Mouse (Mus musculus) lung, embryonic 15.5 days (tissue): ENCODE data around the gene E130309D02Rik. TPM values are rescaled to one million over a fixed set of nuclear protein-coding genes. Genes with fewer than 3 reads are reported as not detected.

Experiments
- ATAC-seq: fragments of 200-750 bp; cut with Nextera tagmentation; 2 replicates; pipeline ENCODE4 v1.8.0; 2017; ENCODE audit warnings: moderate number of reproducible peaks, borderline replicate concordance; ENCODE audit not compliant: low FRiP score, low TSS enrichment; ENCODE audit errors: extremely low read depth
- H3K27ac ChIP-seq: fragments of 300-500 bp; sonication (generic); 2 replicates; pipeline ENCODE4 v1.5.1; 2015; ENCODE audit warnings: moderate library complexity, mild to moderate bottlenecking, inconsistent platforms
- H3K27me3 ChIP-seq: fragments of 300-500 bp; sonication (generic); 2 replicates; pipeline ENCODE4 v1.6.1; 2015; ENCODE audit warnings: inconsistent platforms
- H3K36me3 ChIP-seq: fragments of 300-500 bp; sonication (generic); 2 replicates; pipeline ENCODE4 v1.6.1; 2015; ENCODE audit warnings: inconsistent platforms
- H3K4me1 ChIP-seq: fragments of 300-500 bp; sonication (generic); 2 replicates; pipeline ENCODE4 v1.6.1; 2015; ENCODE audit warnings: inconsistent platforms
- H3K4me2 ChIP-seq: fragments of 300-500 bp; sonication (generic); 2 replicates; pipeline ENCODE4 v1.6.1; 2015; ENCODE audit warnings: inconsistent platforms, mild to moderate bottlenecking, moderate library complexity
- H3K4me3 ChIP-seq: fragments of 300-500 bp; sonication (generic); 2 replicates; pipeline ENCODE4 v1.5.1; 2015; ENCODE audit warnings: mild to moderate bottlenecking, inconsistent platforms
- H3K9ac ChIP-seq: fragments of 300-500 bp; sonication (generic); 2 replicates; pipeline ENCODE4 v1.6.1; 2015; ENCODE audit warnings: inconsistent platforms
- H3K9me3 ChIP-seq: fragments of 300-500 bp; sonication (generic); 2 replicates; pipeline ENCODE4 v1.6.1; 2016; ENCODE audit warnings: inconsistent platforms
- WGBS: fragments of 180-500 bp; shearing (Covaris S2); methylation state at CpG from one replicate; pipeline ENCODE4 v1.1.7; 2015; 5-methylcytosine and 5-hydroxymethylcytosine counted together
- polyA plus RNA-seq: library from polyadenylated mRNA; unstranded; fragments of >200 nt; fragmentation: Nextera tagmentation; extraction: Ambion mirVana; gene quantifications from 2 replicates; pipeline ENCODE4 v1.2.1, GENCODE M21; 2015

The E130309D02Rik gene
- polyA plus RNA-seq, 1 experiment from 2014 or later: 38.4 TPM

DNA sequence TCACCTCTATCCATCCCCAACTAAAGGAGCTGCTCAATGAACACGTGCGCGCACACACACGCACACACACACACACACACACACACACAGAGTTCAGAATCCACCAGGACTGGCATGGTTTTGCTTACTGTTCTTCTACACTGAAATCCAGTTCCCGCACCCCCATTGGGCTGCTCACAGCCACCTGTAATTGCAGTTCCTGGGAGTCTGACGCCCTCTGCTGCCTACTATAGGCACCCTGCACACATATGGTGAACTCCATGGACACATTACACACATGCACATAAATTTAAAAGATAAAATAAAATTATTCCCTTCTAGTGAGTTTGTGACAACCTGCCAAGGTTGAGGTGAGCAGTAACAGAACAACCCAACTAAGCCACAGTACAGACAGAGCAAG is 30.4 kb downstream of the E130309D02Rik start:
- ATAC-seq: no peak
- Histone ChIP-seq H3K9me3 (no peaks in the 10 kb centered on the region), H3K27me3 (peaks cover 67% of the 10 kb centered on the region), H3K9ac (no peak overlapping the region), H3K27ac (no peak overlapping the region), H3K4me2 (no peak overlapping the region), H3K4me1 (peaks cover 9% of the 10 kb centered on the region), H3K4me3 (no peak overlapping the region), H3K36me3 (no peaks in the 10 kb centered on the region)
- WGBS: 38% methylated on average over 6 of the region's 6 CpGs

GRCm38 (mm10) chr5:143279247-143279646 is 35.9 kb downstream of the E130309D02Rik start:
- Histone ChIP-seq H3K4me3 (no peak overlapping the region), H3K9me3 (no peaks in the 10 kb centered on the region), H3K9ac (no peak overlapping the region), H3K27ac (no peak overlapping the region), H3K27me3 (peaks cover 39% of the 10 kb centered on the region; the same call in 1 of the 2 replicates), H3K4me2 (no peak overlapping the region), H3K4me1 (no peaks in the 10 kb centered on the region), H3K36me3 (no peaks in the 10 kb centered on the region)
- ATAC-seq: no peak
- WGBS: 33% methylated on average over 10 of the region's 10 CpGs

GRCm38 (mm10) chr5:143275761-143276160 is 39.4 kb downstream of the E130309D02Rik start:
- H3K9me3 ChIP-seq: no peaks in the 10 kb centered on the region
- H3K4me3 ChIP-seq: no peak overlapping the region
- H3K4me2 ChIP-seq: no peak overlapping the region
- WGBS: 46% methylated on average over 5 of the region's 5 CpGs
- H3K4me1 ChIP-seq: 0 out of 2 replicates have a peak, but pooled peaks cover under 1% of the 10 kb centered on the region
- no peaks in the 10 kb centered on the region for H3K36me3 ChIP-seq
- H3K27ac ChIP-seq: no peak overlapping the region
- no peak for ATAC-seq
- peaks cover 24% of the 10 kb centered on the region; the same call in 1 of the 2 replicates for H3K27me3 ChIP-seq
- no peak overlapping the region for H3K9ac ChIP-seq

- peaks cover 12% of the 10 kb centered on the region; the same call in 1 of the 2 replicates for H3K4me1 ChIP-seq
- H3K9ac ChIP-seq: no peak overlapping the region
- WGBS: 87% methylated on average over 16 of the region's 16 CpGs
- H3K27ac ChIP-seq: no peak overlapping the region
- H3K27me3 ChIP-seq: peaks cover 18% of the 10 kb centered on the region; the same call in 1 of the 2 replicates
- no peak overlapping the region for H3K4me2 ChIP-seq
- H3K9me3 ChIP-seq: no peaks in the 10 kb centered on the region
- no peaks in the 10 kb centered on the region for H3K36me3 ChIP-seq
- ATAC-seq: no peak
- H3K4me3 ChIP-seq: no peak overlapping the region
Observed at GRCm38 (mm10) chr5:143272540-143273330, 42.4 kb downstream of the E130309D02Rik start.

DNA sequence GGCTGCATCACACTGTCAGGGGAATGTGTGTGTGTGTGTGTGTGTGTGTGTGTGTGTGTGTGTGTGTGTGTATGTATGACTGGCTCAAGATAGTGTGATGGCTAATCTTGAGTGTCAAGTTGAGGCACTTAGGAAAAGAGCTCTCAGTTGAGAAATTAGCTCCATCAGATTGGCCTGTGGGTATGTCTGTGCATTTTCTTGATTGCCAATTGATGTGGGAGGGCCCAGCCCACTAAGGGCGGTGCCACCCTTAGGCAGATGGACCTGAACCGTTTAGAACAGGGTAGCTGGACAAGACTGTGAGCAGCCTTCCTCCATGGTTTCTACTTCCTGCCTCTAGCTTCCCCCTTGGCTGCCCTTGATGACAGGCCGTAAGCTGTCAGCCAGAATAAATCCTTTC is 43.1 kb downstream of the E130309D02Rik start:
- Histone ChIP-seq H3K27ac (no peak overlapping the region), H3K4me2 (no peak overlapping the region), H3K4me3 (no peak overlapping the region), H3K27me3 (peaks cover 13% of the 10 kb centered on the region; the same call in 1 of the 2 replicates), H3K9me3 (no peaks in the 10 kb centered on the region), H3K36me3 (no peaks in the 10 kb centered on the region), H3K9ac (no peak overlapping the region), H3K4me1 (peaks cover 12% of the 10 kb centered on the region; the same call in 1 of the 2 replicates)
- ATAC-seq: no peak
- WGBS: 61% methylated on average over 3 of the region's 3 CpGs

DNA sequence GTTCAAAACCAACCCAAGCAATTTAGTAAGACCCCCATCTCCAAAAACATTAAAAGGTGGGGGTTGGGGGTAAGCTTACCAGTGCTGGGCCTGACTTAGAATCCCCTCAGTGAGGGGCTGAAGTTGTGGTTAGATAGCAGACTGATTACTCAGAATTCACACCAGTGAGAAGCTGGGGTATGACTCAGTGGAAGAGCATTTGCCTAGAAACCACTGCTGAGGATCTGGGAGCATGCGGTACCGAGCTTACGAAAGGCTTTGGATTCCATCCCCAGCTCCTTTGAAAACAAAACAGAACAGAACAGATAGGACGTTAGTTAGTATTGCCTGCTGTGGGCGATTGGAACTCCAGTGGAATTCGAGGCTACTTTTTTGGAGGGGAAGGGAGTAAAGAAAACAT is 43.5 kb downstream of the E130309D02Rik start:
- no peak overlapping the region for H3K27ac ChIP-seq
- H3K9ac ChIP-seq: no peak overlapping the region
- H3K27me3 ChIP-seq: peaks cover 13% of the 10 kb centered on the region; the same call in 1 of the 2 replicates
- H3K9me3 ChIP-seq: no peaks in the 10 kb centered on the region
- H3K4me1 ChIP-seq: peaks cover 12% of the 10 kb centered on the region; the same call in 1 of the 2 replicates
- no peak overlapping the region for H3K4me2 ChIP-seq
- H3K4me3 ChIP-seq: no peak overlapping the region
- ATAC-seq: no peak
- H3K36me3 ChIP-seq: no peaks in the 10 kb centered on the region
- 85% methylated on average over 6 of the region's 6 CpGs for WGBS

GRCm38 (mm10) chr5:143270151-143270519 is 45.0 kb downstream of the E130309D02Rik start:
- H3K4me2 ChIP-seq: peak overlapping the region; percentile 90
- 0 out of 2 replicates have a peak, but pooled peaks have one; percentile 4 for ATAC-seq
- peaks cover 12% of the 10 kb centered on the region; the same call in 1 of the 2 replicates for H3K4me1 ChIP-seq
- H3K27me3 ChIP-seq: no peaks in the 10 kb centered on the region
- H3K27ac ChIP-seq: no peak overlapping the region
- peak overlapping the region; percentile 91 for H3K4me3 ChIP-seq
- H3K9me3 ChIP-seq: no peaks in the 10 kb centered on the region
- 3% methylated on average over 12 of the region's 12 CpGs for WGBS
- H3K36me3 ChIP-seq: no peaks in the 10 kb centered on the region
- peak overlapping the region; percentile 86 for H3K9ac ChIP-seq

DNA sequence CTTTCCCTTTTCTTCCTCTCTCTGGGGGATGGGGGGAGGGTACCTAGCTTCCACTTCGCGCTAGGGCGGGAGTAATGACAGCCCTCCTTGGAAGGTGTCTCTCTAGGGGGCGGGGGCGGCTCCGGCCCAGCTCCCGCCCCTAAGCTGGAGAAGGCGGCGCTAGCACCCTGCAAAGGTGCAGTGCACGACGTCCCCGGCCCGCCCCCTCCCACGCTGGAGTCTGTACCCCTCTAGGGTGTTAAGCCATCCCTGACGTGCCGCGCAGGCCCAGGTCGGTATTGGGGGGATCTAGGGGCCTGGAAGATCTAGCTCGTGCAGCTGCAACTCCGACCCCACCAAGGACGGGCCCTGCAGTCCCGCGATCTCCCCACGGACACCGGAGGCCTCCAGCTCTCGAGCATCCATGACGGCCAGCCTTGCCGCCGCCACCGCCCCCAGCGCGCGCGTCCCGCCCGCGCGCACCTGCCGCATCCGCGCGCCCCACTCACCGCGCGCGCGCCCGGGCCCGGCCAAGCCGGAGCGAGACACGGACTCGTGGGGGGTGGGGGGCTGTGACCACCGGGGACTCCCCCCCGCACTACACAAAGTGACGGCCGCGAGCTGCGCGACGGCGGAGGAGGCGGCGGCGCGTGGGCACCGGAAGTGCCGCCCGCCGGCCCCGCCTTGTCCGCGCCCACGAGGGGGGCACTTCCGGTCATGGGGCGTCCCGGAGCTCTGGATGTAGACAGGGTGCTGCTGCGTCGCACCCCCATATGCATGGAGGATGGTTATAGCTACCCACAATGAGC is 45.6 kb downstream of the E130309D02Rik start, which contains the start of gene Zfp316:
Gene Zfp316, minus strand, starts transcription at position 660 of the 788 bp plus-strand sequence.
- no peaks in the 10 kb centered on the region for H3K9me3 ChIP-seq
- peak within 1 kb of the TSS; percentile 86 for H3K9ac ChIP-seq
- no peaks in the 10 kb centered on the region for H3K36me3 ChIP-seq
- H3K27me3 ChIP-seq: no peaks in the 10 kb centered on the region
- H3K4me2 ChIP-seq: peak within 1 kb of the TSS; percentile 90
- H3K27ac ChIP-seq: peak within 1 kb of the TSS; percentile 39; the same call in 1 of the 2 replicates
- peak; percentile 80 for ATAC-seq
- under 1% methylated on average over 79 of the region's 79 CpGs for WGBS
- H3K4me1 ChIP-seq: peaks cover 12% of the 10 kb centered on the region; the same call in 1 of the 2 replicates
- peak within 1 kb of the TSS; percentile 91 for H3K4me3 ChIP-seq

- WGBS: 25% methylated on average over 8 of the region's 8 CpGs
Observed at GRCm38 (mm10) chr5:143268985-143269362, 46.2 kb downstream of the E130309D02Rik start.

DNA sequence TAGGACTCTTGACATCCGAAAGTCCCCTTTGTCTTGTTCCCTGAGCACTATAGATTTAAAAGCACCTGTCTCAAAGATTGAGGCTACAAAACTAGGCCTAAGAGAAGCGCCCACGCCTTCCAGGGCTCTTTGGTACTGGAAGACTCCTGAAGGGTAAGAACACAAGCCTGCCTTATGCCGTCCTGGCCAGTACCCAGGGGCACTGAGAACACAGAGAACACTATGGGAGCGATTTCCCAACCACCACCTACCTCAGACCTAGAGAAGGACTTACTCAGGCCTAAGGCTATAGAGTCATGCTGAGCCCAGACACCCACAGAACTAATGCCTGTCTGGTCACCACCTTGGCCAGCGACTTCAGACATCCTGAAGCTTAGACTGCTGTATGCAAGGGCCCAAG is 48.4 kb downstream of the E130309D02Rik start:
- H3K4me2 ChIP-seq: no peak overlapping the region
- peaks cover 12% of the 10 kb centered on the region; the same call in 1 of the 2 replicates for H3K4me1 ChIP-seq
- WGBS: 81% methylated on average over 6 of the region's 6 CpGs
- H3K9me3 ChIP-seq: no peaks in the 10 kb centered on the region
- H3K36me3 ChIP-seq: peaks cover 14% of the 10 kb centered on the region; the same call in 1 of the 2 replicates
- H3K27ac ChIP-seq: no peak overlapping the region
- no peaks in the 10 kb centered on the region for H3K27me3 ChIP-seq
- H3K9ac ChIP-seq: no peak overlapping the region
- no peak overlapping the region for H3K4me3 ChIP-seq
- no peak for ATAC-seq

More at GRCm38 (mm10) chr5:143268985-143269362, 46.2 kb downstream of the E130309D02Rik start:
- peak overlapping the region; percentile 86 for H3K9ac ChIP-seq
- H3K36me3 ChIP-seq: 0 out of 2 replicates have a peak, but pooled peaks cover under 1% of the 10 kb centered on the region
- H3K4me2 ChIP-seq: peak overlapping the region; percentile 90
- peak overlapping the region; percentile 91 for H3K4me3 ChIP-seq
- no peak overlapping the region; the same call in 1 of the 2 replicates for H3K27ac ChIP-seq
- no peaks in the 10 kb centered on the region for H3K9me3 ChIP-seq
- peaks cover 12% of the 10 kb centered on the region; the same call in 1 of the 2 replicates for H3K4me1 ChIP-seq
- no peak for ATAC-seq
- H3K27me3 ChIP-seq: no peaks in the 10 kb centered on the region

- no peak for ATAC-seq
- Histone ChIP-seq H3K27me3 (no peaks in the 10 kb centered on the region), H3K9ac (no peak overlapping the region), H3K36me3 (peaks cover 14% of the 10 kb centered on the region; the same call in 1 of the 2 replicates), H3K4me3 (no peak overlapping the region), H3K27ac (no peak overlapping the region), H3K9me3 (no peaks in the 10 kb centered on the region), H3K4me2 (no peak overlapping the region), H3K4me1 (peaks cover 8% of the 10 kb centered on the region; the same call in 1 of the 2 replicates)
- 26% methylated on average over 1 of the region's 1 CpGs for WGBS
Observed at GRCm38 (mm10) chr5:143265409-143265808, 49.8 kb downstream of the E130309D02Rik start.
